Mouse (Mus musculus) cerebellum, postnatal 14 days (tissue): ENCODE data around the gene Trim75.
A peak's percentile ranks its signal among the peaks of the same experiment; 100 is the strongest.

Source experiments
- DNase-seq, 2 experiments: peaks; one replicate each; pipeline ENCODE4 v3.0.0; 2021; ENCODE audit warnings: mixed read lengths in 2 of 2

Gene Trim75

DNA sequence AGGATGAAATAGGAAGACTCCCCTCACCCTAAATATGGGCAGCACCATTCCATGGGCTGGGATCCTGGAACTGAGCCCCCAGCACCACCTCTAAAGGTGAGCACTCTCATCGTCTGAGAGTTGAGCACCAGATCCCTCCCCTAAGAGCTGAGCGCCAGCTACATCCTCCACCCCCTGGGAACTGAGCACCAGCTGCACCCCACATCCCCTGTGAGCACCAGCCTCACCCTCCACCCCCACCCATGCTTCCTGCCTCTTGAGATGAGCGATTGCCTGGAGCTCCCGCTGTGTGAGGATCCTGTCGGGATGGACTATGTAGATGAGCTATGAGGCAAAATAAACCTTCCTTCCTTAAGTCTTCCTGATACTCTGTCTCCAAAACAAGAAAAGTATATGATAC is 44.7 kb downstream of the Trim75 start:
- no peak for DNase-seq

DNA sequence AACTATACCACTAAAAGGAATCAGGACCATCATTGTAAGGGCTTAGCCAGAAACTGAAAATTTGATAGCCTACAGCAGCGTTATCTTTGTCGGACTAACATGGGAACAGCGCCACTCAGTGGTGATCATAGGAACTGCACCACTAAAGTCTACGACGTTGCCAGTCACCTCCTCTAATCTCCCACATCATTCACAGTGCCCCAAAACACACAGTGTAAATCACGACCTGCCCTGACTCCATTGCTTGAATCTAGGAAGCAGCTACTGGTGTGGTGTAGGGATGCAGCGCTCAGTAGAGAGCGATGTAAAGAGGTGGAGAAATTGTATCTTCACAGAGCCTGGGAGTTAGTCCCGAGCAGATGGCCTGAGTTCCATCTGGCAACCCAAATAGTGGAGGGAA is 46.1 kb downstream of the Trim75 start:
- DNase-seq = peak; percentile 93 to 95

DNA sequence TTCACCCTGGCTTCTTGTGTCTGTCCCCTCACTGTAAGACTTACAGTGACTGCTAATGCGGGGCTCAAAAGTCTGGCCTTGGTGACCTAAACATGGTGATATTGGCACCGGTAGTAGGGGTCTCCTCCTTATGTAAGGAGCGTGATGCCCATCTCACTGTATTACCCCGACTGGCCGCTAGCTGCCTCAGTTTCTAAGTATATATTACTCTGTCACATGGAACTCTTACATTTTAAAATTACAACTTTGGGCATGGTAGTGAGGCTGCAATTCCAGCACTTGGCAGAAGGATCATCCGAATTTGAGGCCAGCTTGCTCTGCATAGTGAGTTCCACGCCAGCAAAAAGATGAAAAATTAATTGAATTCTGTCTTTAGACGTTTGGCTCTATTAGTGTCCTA is 46.6 kb downstream of the Trim75 start:
- DNase-seq = no peak

DNA sequence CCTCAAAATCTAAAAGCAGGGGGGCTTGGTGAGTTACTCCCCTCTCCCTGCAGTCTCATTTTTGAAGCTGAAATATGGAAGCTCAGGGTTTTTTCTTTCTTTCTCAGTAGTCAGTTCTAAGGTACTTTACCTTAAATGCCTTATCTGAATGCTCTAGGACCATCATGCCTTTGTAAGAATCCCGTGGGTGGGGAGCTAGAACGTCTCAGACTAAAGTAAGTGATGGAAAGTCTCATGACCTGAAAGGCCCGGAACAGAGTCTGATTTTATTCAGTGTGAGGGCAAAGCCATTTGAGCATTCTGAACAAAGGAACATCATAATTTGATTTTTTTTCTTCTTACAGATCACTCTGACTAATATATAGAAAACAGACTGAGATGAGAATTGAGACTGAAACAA is 52.6 kb downstream of the Trim75 start:
- no peak for DNase-seq
